Mouse (Mus musculus): ENCODE results near the gene Krtap28-13. TPM values are rescaled to one million over a fixed set of nuclear protein-coding genes. Genes with fewer than 3 reads are reported as not detected.

Gene Krtap28-13
- total RNA-seq, 2 experiments from 2014 or later = not detected

GRCm38 (mm10) chr1:83091268-83091667, 30.5 kb downstream of the Krtap28-13 start:
- no peak for DNase-seq

DNA sequence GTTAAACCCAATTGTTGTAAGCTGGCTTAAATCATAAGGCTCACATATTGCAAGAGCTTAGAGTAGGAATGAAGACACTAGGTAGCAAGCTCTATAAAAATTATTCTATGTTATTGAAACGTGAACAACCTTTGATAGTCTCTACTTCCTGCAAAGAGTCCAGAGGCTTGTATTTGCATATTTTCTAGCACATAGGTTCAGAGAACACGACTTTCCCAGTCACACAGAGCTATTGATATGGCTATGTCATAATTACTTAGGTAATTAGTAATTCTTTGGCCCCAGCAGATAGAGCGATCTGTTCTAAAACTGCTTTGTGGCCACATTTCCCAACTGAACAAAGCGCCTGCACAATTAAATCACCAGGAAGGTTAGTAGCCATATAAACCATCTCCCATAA, 36.2 kb downstream of the Krtap28-13 start:
- no peak for DNase-seq

DNA sequence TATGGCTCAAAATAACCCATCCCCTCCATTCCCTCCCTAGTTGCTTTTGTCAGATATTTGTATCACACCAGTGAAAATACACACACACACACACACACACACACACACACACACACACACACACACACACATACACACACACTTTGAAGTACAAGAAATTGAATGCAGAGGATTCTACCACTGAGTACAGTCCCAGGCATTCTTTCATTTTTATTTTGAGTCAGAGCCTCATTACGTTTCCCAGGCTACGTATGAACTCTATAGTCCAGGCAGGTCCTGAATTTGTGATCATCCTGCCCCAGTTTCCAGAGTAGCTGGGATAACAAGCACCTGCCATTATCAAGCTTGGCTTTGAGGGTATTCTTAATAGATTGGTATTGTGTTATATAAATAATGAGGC, 38.4 kb downstream of the Krtap28-13 start:
- no peak for DNase-seq

DNA sequence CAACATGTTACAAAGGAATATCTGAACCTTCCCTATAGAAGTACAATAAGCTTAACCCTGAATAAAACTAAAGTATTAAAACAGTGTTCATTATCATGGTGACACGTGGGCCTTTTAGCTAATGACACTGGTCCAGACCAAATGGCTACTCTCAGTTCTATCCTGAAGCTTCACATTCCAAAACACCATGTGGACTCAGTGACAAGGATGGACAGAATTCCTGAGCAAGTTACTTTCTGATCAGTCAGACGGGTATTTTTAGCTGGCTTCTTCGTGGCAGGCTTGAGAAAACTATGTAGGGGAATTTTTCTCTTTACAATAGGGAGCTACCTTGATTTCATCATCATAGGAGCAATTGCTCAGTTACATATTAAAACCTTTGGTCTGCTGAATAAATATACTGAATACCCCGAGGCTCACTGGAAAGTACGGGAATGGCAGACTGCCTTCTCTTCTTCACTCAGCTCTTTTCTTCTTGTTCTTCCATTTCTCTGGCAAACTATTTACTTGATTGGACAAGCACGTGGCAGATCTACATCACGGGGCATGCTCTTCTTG, 38.9 kb downstream of the Krtap28-13 start:
- DNase-seq = no peak

DNA sequence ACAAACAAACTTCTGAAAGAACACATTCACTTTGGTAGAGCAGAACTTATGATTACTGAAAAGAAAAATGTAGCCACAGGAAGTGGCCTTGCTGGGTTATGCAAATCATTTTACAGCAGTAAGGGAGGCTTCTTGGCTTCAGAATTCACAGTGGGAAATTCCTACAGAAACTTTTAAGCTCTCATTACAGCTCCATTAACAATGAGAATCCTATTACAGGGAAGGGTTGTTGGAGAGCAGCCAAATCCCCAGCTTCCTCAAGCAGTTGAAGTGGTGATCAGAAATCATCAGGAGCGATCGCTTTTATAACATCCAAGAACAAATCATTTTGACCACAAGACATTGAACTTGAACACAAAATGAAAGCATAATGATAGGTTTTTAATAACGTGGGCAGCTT, 41.2 kb downstream of the Krtap28-13 start:
- DNase-seq = no peak

GRCm38 (mm10) chr1:83105464-83105863, 44.7 kb downstream of the Krtap28-13 start:
- no peak for DNase-seq

DNA sequence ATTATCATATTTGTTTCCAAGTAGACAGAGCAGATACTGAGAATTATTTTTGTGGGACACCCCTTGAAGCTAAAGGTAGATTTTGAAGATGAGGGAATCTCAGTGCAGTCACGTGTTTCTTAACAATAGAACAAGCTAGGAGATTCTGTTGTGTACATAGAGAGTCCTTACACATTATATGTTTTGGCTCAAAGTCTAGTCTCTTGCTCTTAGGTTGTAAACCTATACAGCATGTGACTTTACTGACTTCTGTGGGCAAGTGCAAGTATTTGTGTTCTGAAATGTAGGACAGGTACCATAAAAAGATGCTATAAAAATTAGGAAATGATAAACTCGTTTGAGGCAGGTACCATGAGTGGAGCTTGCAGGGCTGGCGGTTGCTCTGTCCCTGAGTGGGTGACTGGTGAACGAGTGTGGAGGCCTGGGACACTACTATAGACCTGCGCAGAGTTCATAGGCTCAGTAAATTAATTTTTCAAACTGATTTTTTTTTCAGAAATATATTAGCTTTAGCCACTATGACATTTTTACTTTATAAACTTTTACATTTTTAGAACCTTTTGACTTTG, 46.8 kb downstream of the Krtap28-13 start:
- DNase-seq = no peak

DNA sequence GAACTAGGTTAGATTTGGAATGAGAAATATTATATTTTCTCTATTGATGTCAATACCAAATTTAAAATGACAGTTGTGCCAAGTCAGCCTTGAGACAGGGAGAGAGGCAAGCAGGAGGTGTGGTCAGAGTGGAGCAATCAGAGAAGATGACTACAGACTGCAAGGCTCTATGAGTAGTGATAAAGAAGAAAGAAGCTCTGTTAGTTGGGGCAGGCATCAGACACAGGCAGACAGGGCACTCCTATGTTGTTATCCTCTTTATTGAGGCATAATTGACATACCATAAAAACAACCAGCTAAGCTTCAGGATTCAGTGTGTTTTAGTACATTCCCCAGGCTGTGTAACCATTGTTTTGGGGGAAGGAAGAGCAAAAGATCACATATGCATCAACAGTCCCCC, 50.3 kb downstream of the Krtap28-13 start:
- no peak for DNase-seq

Other genes starting within 250 kb of the Krtap28-13 start
- 10 to 100 TPM; 27.3 to 27.5 TPM for gene Agfg1, start 221.4 kb upstream of the Krtap28-13 start, total RNA-seq (2021)
- not detected for gene A030005L19Rik, start 147.6 kb upstream of the Krtap28-13 start, total RNA-seq (2021)
- gene A030014E15Rik, start 136.0 kb upstream of the Krtap28-13 start, total RNA-seq (2021) = not detected
- not detected for gene Gm6217, start 129.5 kb upstream of the Krtap28-13 start, total RNA-seq (2021)
- not detected for gene A030003K21Rik, start 117.5 kb upstream of the Krtap28-13 start, total RNA-seq (2021)
- not detected for gene Gm7544, start 104.9 kb upstream of the Krtap28-13 start, total RNA-seq (2021)
- gene Gm47955, start 100.6 kb upstream of the Krtap28-13 start, total RNA-seq (2021) = not detected
- gene Gm47959, start 60.4 kb upstream of the Krtap28-13 start, total RNA-seq (2021) = not detected
- under 1 TPM; 0.51 to 0.55 TPM for gene Slc19a3, start 22.5 kb upstream of the Krtap28-13 start, total RNA-seq (2021)
- not detected for gene Krtap28-10, start 18.4 kb upstream of the Krtap28-13 start, total RNA-seq (2021)
- not detected for gene Gm47969, start 16.0 kb upstream of the Krtap28-13 start, total RNA-seq (2021)
- not detected for gene A030005K14Rik, start 1.6 kb upstream of the Krtap28-13 start, total RNA-seq (2021)
- under 1 TPM in 1 of 2 experiments, not detected in 1; 0.64 TPM for gene Ccl20, start 55.8 kb downstream of the Krtap28-13 start, total RNA-seq (2021)
- gene Daw1, start 98.8 kb downstream of the Krtap28-13 start, total RNA-seq (2021) = not detected

All from heart, adult 18-20 months (tissue).